Mouse (Mus musculus) hindlimb bud, embryonic 11.5 days (tissue): ENCODE measurements at regions not wholly inside any gene's neighbourhood (a gene's known extent, or its start where the extent isn't known, plus 50 kb on each side); places are given as distances from the start of the nearest gene placed in this dataset.
A peak's percentile ranks its signal among the peaks of the same experiment; 100 is the strongest.
"Not testable (repeated sequence)": the region's sequence is repeated elsewhere in the genome, so short reads cannot be mapped to it uniquely, and the experiment has no call there.

Experiments used
- DNase-seq: peaks from one replicate; pipeline ENCODE4 v3.0.0-alpha.2; 2012; ENCODE audit warnings: low read depth, low spot score; ENCODE audit errors: extremely low spot score

DNA sequence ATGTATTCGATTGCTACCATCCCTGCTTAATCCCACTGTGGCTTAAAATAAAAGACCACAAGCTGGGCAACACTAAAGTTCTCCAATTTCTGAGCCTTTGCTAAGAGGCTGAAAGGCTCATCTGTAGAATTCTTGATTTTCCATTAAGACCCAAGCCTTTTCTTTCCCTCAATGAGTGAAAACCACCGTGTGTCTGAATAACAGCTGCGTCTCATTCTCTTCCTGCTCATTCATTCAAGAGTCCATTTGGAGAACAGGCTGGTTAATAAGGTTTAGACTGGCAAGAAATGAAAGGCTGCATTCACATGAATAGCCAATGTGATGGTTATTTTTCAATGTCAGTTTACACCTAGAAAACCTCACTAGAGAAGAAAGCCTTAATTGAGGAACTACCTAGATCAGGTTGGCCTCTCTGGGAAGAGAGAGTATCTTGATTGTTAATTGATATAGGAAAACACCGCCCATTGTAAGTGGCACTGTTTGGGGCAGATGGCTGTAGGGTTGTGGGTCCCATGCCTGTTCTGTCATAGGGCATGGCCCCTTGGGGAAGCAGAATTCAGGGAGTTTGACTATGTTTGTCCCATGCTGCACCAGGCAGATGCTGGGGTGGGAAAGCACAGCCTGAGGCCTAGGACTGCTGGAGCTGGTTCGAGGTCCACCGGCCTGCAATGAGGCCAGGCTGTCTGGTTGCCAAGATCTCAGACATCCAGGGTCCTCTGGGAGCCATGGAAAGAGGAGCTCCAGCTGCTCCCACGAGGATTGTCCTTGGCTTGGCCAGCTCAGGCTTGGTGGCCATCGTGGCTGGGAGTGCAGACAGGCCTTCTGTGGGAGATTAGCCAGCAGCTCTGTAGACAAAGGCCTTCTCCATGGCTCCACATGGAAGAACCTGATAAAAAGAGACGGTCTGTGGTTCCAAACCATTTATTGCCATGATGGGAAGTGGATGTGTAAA is 161.3 kb upstream of the Castor2 start:
- DNase-seq: no peak

DNA sequence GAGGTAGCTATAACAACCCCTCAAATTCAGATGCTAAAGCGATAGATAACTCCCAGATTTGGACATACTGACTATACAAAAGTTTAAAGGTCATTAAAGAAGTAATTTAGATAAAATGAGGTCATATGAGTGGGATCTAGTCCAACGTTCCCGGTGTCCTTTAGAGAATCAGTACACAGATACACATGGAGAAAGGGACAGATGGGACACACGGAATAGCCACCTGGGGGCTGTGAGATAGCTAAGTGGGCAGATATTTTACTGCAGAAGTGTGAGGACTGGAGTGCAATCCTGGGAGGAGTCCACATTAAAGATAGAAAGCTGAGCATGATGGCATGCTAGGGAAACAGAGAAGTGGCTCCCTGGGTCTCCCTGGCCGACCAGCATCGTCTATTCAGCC is 164.1 kb upstream of the Castor2 start:
- no peak for DNase-seq

DNA sequence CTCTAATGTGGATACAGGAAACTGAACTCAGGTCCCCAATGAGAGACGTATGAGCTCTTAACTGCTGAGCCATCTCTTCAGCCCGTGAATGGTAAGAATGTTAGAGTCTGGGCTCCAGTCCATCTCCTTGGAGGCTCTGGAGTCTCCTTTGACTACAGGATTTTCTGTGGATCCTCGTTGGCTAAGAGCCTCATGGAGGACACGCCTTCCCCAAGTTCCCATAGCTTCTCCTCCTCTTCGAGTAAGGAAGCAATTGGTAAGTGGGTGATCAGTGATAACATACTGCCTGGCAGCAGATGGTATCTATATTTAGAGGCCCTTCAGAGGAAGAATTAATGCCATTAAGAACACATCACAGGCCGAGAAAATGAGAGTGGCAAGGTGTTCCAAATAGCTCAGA is 164.5 kb upstream of the Castor2 start:
- no peak for DNase-seq

DNA sequence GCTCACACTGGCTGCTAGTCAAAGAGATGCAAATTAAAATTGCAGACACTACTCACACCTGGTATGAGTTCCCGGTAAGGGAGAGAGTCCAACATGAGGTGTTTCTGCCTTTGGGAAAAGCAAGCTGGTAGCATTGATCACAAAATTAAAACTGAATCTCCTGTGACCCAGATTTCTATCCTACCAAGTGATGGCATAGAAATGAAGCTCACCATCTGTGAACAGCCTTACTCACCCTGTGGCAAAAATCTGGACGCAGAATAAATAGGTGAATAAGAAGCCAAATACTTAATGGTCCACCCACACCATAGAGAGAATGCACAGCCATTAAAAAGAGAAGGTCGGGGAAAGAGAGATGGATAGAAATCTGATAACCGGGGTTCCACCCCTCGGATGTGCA is 169.4 kb upstream of the Castor2 start:
- no peak for DNase-seq

DNA sequence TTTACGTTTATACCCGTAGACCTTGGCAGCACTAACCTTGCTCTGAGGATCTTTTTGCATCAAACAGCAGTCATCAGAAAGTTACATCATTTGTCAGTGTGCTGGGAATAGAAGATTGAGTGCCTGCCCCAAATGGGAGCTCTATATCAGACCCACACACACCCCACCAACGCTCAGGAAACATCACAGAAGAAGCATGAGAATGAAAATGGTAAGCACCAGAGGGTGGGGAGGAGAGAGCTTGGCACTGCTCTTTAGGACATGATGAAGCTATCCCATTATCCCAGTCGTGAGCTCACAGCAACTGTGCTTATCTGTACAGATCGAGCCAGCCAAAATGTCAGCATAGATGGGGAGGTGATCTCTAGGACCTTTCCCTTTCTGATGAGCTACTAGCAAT is 172.5 kb upstream of the Castor2 start:
- no peak for DNase-seq

DNA sequence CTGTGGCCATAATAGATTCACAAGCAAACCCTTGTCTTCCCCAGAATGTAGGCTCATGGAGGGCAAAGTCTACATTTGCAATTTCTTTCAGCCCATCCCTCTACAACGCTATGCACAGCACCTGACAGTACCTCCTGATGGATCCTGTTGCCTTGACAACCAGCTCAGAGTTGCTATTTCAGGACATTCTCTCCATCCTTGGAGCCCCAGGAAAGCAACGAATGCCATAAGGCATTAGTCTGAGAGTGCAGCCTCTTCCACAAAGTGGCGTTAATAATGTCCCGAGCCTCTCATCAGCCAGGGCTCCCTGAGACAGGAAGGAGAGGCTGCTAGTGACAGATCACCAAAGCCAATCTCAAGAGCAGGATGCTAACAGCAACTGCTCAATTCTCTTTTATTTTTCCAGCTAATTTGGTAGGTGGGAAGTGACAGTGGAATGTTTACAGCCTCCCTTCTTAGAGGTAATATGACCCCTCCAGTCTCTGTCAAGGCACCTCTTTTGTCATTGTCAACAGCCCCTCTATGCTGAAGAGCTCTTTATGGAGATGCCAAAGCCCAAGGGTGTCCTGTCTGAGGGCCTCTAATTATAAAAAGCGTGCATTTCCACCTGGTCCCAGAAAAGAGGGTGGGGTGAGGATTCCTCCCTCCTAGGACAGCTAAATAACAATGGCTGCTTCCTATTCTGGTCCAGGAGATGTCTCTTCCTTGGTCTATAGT is 174.2 kb upstream of the Castor2 start:
- DNase-seq: no peak

DNA sequence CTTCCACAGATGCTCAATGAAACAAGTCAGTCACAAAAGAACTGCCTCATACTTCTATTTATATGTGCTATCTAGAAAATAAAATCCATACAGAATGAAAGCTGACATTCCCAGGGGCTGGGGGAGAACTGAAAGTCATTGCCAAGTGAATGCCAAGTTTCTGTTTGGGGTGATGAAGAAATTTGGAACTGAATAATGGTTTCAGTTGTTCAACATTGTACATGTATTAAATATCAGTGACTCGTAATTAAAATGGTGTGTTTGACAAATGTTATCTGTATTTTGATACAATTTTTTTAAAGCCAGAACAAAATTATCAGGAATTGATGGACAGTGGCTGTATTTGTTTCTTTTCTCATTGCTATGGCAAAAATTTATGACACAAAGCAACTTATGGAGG is 177.3 kb upstream of the Castor2 start:
- DNase-seq: no peak

DNA sequence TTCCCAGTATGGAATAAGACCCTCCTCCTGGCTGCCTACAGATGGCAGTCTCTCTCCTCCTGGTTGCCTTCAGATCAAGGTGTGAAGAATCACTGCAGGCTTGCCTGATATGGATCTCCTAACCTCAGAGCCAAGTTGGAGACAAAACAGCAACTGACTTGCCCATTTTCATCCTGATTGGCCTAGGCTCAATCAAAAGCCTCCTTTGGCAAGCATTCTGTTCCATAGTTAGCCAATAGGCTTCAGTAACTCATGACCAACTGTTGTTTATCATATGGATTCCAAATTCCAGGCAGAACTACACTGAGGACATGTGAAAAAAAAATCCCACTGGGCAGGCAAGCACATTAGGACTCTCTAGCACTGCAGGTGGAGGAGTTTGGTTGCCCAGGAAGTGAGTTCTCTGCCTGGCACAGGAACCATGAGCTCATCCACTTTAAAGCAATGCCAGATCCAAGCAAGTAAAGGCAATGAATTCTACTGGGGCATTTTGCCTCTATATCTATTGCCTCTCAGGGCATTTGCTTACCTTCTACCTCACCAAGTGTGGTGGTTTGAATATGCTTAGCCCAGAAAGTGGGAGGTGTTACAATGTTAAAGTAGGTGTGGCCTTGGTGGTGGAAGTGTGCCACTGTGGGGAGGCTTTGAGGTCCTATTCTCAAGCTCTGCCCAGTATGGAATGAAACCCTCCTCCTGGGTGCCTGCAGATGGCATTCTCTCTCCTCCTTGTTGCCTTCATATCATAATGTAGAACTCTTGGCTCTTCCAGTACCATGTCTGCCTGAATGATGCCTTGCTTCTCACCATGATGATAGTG is 183.6 kb upstream of the Castor2 start:
- no peak for DNase-seq

DNA sequence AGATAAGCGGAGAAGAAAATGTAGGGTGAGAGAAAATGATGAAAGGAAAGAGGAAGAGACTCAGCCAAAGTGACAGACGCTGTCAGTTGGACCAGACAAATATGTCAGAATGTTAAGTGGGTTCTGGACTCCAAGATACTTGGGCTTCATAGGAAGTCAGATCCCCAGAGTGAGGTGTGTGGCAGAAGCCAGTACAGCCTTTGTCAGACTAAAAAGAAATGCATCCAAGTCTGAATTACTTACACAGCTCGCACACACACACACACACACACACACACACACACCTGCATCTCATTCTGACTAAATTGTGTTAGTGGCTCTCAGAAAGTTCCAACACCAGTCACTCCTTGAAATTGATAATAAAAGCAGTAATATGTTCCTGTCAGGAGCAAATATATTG is 192.1 kb upstream of the Castor2 start:
- no peak for DNase-seq

DNA sequence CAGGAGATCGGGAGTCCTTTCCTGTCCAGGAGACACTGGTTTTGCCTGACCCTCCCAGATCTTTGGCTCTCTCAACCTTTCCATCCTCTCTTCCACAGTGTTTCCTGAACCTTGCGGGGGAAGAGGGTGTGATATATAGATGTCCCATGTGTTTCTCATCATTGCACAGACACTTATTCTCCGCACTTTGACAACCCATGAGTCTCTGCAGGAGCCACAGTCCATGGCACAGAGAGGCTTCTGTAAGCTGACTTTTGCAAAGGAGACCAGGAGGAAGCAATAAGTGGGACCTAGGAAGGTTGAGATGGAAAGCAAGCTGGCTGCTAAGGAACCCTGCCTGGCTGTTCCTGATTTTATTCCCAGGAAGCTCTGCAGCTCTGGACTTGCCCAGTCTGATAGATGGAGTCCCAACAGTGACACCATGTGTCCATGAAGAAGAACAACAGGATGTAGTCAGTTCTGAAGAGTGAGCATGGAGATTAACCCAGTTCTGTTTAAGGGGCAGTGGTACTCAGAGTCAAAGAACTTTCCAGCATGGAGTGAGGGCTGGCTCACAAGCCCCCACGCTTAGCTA is 201.4 kb upstream of the Castor2 start:
- peak; percentile 20 for DNase-seq

DNA sequence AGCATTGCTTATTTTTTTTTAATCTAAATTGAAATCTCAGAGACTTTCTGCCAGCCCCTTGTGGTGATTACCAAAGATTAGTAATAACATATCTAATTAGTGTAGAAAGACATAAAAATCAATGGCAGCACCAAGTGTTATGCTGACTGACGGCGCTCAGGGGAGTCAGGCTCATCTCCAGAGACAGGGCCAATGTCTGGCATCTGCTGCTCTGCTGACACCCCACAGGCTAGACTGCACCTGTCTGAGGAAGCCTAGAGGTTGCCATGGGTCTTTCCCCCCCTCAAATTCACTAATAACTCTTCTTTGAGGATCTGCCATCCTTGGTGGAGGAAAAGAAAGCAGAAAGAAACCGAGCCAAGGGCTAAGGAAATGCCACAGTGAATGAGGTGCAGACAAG is 208.8 kb upstream of the Castor2 start:
- no peak for DNase-seq

DNA sequence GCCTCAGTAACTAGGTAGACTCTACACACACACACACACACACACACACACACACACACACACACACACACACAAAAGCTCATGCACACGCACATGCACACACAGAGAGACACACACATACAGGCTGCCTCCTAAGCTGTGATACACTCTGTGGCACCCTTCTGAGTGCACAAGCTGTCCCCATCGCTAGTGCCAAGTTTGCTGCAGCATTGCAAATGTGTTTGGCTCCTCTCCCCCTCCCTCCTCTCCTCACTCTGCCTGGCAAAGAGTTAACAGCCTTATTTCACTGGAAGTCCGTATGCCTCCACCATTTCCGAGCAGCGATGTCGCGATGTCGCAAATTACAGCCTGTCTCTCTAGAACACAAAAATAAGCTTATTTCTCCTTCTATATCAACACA is 209.7 kb upstream of the Castor2 start:
- DNase-seq: no peak

DNA sequence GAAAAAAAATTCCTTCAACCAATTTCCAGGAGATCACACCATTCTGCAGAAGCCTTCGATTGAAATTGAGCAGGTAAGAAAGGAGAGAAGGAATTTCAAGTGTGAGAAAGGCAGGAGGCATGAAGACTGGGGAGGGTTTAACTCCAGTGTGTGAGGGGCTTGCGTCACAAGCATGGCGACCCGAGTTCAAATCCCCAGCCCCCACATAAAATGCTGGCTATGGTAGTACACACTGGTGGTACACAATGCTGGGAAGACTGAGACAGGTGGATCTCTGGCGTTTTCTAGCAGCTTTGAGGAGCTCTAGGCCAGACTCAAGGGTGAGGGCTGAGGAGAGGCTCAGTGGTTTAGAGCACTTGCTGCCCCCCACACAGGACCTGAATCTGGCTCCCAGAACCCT is 214.0 kb upstream of the Castor2 start:
- DNase-seq: no peak

DNA sequence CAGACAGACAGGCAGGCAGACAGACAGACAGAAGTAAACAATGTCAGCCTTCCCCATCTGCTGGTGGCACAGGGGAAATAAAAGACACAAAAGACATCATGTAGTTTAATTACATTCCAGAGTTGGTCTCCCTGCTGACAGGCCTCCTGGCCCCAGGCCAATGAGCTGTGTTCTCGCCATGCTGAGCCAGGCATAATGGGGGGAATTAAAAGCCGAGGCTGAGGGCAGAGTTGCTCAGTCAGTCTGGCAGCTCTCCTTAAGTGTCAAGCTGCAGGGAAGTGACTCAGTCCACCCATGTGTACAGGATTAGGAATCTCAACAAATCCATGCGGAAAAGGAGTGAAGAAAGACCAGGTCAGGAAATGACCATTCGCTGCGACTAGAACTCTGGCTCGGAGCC is 214.5 kb upstream of the Castor2 start:
- peak; percentile 30 for DNase-seq

DNA sequence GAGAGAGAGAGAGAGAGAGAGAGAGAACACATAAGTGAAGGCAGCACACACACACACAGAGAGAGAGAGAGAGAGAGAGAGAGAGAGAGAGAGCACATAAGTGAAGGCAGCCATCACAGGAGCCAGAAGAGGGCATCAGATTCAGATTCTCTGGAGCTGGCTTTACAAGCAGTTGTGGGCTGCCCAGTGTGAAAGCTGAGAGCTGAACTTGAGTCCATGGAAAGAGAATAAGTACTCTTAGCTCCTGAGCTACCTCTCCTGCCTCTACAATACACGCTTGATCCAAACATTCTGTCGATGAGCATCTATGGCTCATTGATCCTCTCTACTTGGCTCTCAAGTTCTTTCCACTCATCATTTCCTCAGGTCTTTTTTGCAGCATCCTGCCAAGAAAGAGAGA is 214.9 kb upstream of the Castor2 start:
- DNase-seq: peak; percentile 3

DNA sequence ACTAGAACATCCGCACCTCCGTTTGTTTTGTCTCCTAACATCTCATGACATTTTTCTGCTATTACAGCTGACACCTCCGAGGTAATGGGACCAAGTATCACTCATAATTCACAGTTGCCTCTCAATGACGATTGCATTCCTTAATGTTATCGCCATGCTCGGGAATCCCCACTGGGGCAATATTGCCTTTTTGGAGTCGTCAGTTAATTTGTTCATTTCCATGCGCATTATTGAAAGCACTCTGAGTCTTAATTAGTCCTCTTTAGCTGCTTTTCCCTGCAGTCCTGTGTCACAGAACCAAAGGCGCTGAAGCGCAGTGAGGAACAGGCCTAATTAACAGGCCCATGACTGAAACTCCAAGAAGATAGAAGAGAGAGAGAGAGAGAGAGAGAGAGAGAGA is 255.0 kb upstream of the Castor2 start:
- DNase-seq: no peak

DNA sequence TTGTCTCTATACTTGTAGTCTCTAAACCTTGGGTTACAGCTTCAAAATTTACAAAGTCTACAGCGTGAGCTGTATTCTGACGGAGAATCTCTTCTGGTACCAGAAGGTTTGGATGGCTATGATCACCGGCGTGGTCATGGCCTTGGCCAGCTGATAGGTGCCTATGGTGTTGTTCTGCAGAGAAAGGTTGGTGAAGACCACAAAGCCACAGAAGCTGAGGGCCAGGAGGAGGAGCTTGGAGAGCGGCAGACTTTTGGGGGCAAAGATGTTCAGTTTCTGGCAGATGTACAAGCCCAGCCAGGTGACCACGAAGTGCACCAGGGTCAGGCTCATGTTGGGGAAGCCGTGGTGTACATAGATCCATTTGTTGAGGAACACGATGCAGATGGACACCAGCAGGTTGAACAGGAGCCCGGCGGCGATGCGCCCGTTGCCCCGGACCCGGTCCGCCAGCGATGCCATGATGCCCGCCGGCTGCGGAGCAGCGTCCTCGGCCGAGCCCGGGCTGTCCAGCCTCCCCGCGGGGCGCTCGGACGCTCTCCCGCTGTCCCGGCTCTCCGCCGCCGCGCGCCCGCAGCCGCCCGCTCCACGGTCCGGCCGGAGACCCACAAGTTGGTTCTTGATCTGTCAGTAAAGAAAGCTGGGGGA is 257.3 kb upstream of the Castor2 start:
- DNase-seq: not testable (repeated sequence)

DNA sequence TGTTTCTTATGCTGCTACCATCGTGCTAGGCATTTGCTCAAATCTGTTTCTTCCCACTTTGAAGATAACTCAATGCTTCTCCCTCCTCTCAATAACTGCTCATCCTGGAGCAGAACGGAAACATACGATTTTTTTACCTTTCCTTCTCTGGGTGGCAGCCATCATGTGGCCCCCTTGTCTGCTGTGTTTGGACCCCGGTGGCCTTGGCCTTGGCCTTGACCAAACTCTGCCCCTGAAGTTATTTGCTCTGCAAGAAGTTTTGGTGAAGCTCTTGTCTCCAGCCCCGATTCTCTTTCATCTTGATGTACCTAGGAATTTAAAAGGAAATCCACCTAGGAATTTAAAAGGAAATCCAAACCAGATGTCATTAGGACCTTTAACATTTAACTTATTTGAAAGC is 261.2 kb upstream of the Castor2 start:
- no peak for DNase-seq

DNA sequence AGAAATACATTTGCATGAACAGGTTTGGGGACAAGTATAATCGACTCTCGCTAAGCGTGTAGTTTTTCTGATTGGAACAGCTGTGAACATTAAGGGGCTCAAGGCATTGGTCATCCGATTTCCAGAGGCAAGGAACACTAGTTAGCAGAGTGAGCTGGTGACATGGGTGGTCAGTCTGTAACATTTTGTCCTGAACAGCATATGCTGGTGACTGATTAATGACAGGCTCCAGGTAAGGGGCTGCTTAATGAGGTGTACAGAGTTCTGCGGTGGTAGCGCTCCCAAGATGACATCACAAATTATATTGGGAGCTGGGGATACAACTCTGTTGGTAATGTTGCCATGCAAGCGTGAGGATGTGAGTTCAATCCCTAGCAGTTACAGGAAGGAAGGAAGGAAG is 266.3 kb upstream of the Castor2 start:
- no peak for DNase-seq

DNA sequence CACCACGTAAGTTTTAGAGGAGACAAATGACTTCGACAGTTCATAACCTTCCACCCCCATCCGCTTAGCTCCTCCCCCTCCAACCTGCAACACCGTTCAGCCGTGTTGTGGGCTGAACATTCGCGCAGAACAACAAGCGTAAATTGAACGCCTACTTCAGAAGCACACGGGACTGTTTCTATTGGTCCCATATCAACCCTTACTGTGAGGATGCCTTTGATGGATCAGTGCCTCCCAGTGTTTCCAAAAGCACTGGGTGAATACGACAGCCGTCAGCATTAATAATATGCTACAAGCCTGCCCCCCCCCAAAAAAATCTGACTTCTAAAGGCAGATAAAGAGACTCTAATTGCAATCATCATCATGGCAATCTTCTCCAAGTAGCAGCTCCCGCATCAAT is 271.3 kb upstream of the Castor2 start:
- no peak for DNase-seq

DNA sequence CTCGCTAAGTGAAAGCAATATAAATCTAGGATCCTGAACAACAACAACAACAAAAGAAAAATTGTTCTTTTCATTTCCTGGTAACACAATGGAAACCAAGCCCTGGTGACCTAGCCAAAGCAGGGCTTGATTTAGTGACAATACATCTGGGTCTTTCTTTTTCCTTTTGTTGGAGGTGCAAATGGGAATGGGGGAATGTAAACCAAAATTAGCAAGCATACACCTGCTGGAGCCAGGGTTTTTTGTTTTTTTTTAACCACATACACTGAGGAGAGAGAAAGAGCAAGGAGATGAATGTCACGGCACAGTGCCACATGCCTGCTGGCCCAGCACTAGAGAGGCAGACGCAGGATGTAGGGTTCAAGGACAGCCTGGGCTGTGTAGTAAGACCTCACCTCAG is 275.6 kb upstream of the Castor2 start:
- no peak for DNase-seq
